Mouse (Mus musculus) ES-E14 (cell line): ENCODE results near the gene Exoc5. TPM values are rescaled to one million over a fixed set of nuclear protein-coding genes. Genes with fewer than 3 reads are reported as not detected.

ENCODE experiments used
- DNase-seq: peaks from one replicate; pipeline ENCODE4 v3.0.0-alpha.2; 2013; ENCODE audit warnings: low read depth, low spot score
- H3K27ac ChIP-seq: 2 replicates; pipeline ENCODE4 v1.5.1; 2012; ENCODE audit warnings: low read depth, mild to moderate bottlenecking, low read length, moderate library complexity, mixed read lengths; ENCODE audit not compliant: poor library complexity, insufficient read depth, severe bottlenecking
- H3K36me3 ChIP-seq: 2 replicates; pipeline ENCODE4 v1.6.1; 2012; ENCODE audit warnings: mild to moderate bottlenecking, low read length, moderate library complexity, mixed read lengths; ENCODE audit not compliant: control insufficient read depth, poor library complexity, insufficient read depth, severe bottlenecking
- H3K4me1 ChIP-seq, 2 experiments: fragments of 150-350 bp in 1 of 2; sonication (generic) in 1 of 2; 2 replicates each; pipeline ENCODE4 v1.6.1; 2012; ENCODE audit warnings: low read length in 2 of 2, mild to moderate bottlenecking in 1 of 2, mixed read lengths in 1 of 2; ENCODE audit not compliant: control insufficient read depth in 2 of 2, insufficient read depth in 2 of 2, poor library complexity in 1 of 2
- H3K4me3 ChIP-seq, 2 experiments: fragments of 150-350 bp in 1 of 2; sonication (generic) in 1 of 2; 2 replicates each; pipeline ENCODE4 v1.5.1; 2012; ENCODE audit warnings: low read length in 2 of 2, low read depth in 1 of 2, mild to moderate bottlenecking in 1 of 2, mixed read lengths in 1 of 2; ENCODE audit not compliant: insufficient read depth in 1 of 2, poor library complexity in 1 of 2, severe bottlenecking in 1 of 2
- H3K9ac ChIP-seq: 2 replicates; pipeline ENCODE4 v1.6.1; 2012; ENCODE audit warnings: low read depth, mild to moderate bottlenecking, low read length, mixed read lengths; ENCODE audit not compliant: poor library complexity, insufficient read depth, severe bottlenecking
- H3K9me3 ChIP-seq: fragments of 150-350 bp; sonication (generic); 2 replicates; pipeline ENCODE4 v1.6.1; 2012; ENCODE audit warnings: low read depth, mild to moderate bottlenecking, low read length; ENCODE audit not compliant: control insufficient read depth, insufficient read depth
- CHD2 ChIP-seq: IDR thresholded peaks from 2 replicates; pipeline ENCODE4 v1.6.1; 2014; ENCODE audit warnings: mild to moderate bottlenecking, low read depth, low read length, inconsistent platforms
- HCFC1 ChIP-seq: IDR thresholded peaks from 2 replicates; pipeline ENCODE4 v1.6.1; 2012; ENCODE audit warnings: low read length, inconsistent platforms, borderline replicate concordance; ENCODE audit not compliant: insufficient read depth
- MAFK ChIP-seq: IDR thresholded peaks from 2 replicates; pipeline ENCODE4 v1.6.1; 2014; ENCODE audit warnings: mild to moderate bottlenecking, low read depth, low read length, inconsistent platforms; ENCODE audit not compliant: insufficient read depth
- ZC3H11A ChIP-seq: IDR thresholded peaks from 2 replicates; pipeline ENCODE4 v1.6.1; 2012; ENCODE audit warnings: low read depth, mild to moderate bottlenecking, inconsistent platforms, low read length, borderline replicate concordance
- ZNF384 ChIP-seq: IDR thresholded peaks from 2 replicates; pipeline ENCODE4 v1.6.1; 2012; ENCODE audit warnings: low read depth, low read length, inconsistent platforms
- in situ Hi-C, 2 experiments: fragments of 600-800 bp; cut with MboI; formaldehyde crosslinking; loops; one replicate each; pipeline ENCODE4 v1.15.1; 2025; ENCODE audit warnings: low sequenced_read_pairs in 2 of 2, inconsistent platforms in 1 of 2; ENCODE audit not compliant: unreplicated experiment in 2 of 2
- total RNA-seq: library from RNA; depleted of rRNA; stranded (reverse); fragments of 300-350 nt; gene quantifications from 2 replicates; pipeline ENCODE4 v1.2.3, GENCODE M21; 2012

Gene Exoc5
- total RNA-seq, 1 experiment: 21.2 TPM

GRCm38 (mm10) chr14:49045610-49046009 lies 20.8 kb downstream of the Exoc5 start:
- H3K27ac ChIP-seq: no peak overlapping the region
- H3K4me3 ChIP-seq: no peak overlapping the region
- H3K9ac ChIP-seq: no peak overlapping the region
- TF ChIP-seq ZC3H11A: no peak
- TF ChIP-seq ZNF384: no peak
- TF ChIP-seq CHD2: no peak
- TF ChIP-seq HCFC1: no peak
- TF ChIP-seq MAFK: no peak
- H3K4me1 ChIP-seq: no peaks in the 10 kb centered on the region
- DNase-seq: no peak
- no peaks in the 10 kb centered on the region for H3K36me3 ChIP-seq
- in situ Hi-C loops: no loop called here
- H3K9me3 ChIP-seq: no peaks in the 10 kb centered on the region

- H3K36me3 ChIP-seq: no peaks in the 10 kb centered on the region
- no peak for DNase-seq
- H3K9me3 ChIP-seq: no peaks in the 10 kb centered on the region
- peak; percentile 96 for TF ChIP-seq MAFK
- TF ChIP-seq ZC3H11A: no peak
- TF ChIP-seq HCFC1: no peak
- in situ Hi-C loops: no loop called here
- no peak overlapping the region for H3K27ac ChIP-seq
- no peak overlapping the region for H3K4me3 ChIP-seq
- no peak overlapping the region for H3K9ac ChIP-seq
- H3K4me1 ChIP-seq: no peaks in the 10 kb centered on the region
Measured at GRCm38 (mm10) chr14:49028991-49029390, 37.5 kb downstream of the Exoc5 start.

DNA sequence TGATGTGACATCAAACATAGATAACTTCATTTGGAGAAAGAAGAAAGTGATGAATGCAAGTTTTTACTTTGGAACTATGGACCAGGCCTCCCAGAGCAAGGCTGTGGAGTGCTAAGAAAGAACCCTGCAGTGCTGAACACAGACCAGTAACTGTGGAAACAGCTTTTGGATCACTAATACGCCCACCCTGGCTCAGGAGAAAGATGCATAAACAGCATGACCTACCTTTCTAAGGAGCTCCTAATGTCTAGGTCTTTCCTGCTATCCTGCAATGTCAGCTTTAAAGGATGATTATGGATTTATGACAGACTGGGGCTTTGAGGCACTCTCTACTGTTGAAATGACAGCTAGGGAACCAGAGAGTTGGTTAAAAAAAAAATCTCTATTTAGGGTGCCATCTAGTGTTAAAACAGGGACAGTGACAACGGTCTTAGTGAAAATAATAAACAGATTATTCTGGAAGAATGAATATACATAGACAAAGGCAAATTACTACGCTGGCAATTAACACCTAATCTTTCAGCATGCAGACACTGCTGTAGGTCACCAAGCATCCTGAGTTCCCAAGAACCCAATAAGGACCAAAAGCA lies 38.6 kb downstream of the Exoc5 start:
- H3K36me3 ChIP-seq: no peaks in the 10 kb centered on the region
- no peak overlapping the region for H3K27ac ChIP-seq
- H3K9ac ChIP-seq: no peak overlapping the region
- H3K4me3 ChIP-seq: no peak overlapping the region
- DNase-seq: no peak
- TF ChIP-seq ZNF384 (0 out of 2 replicates have a peak, but pooled peaks have one; percentile 64), MAFK (no peak), ZC3H11A (0 out of 2 replicates have a peak, but pooled peaks have one; percentile 12), HCFC1 (no peak), CHD2 (no peak)
- no peaks in the 10 kb centered on the region for H3K9me3 ChIP-seq
- no peaks in the 10 kb centered on the region for H3K4me1 ChIP-seq
- in situ Hi-C loops: no loop called here

GRCm38 (mm10) chr14:49027040-49027778 lies 39.2 kb downstream of the Exoc5 start:
- Histone ChIP-seq H3K4me1 (no peaks in the 10 kb centered on the region), H3K9me3 (no peaks in the 10 kb centered on the region), H3K36me3 (no peaks in the 10 kb centered on the region), H3K9ac (no peak overlapping the region), H3K27ac (no peak overlapping the region), H3K4me3 (no peak overlapping the region)
- TF ChIP-seq MAFK: no peak
- no peak for TF ChIP-seq ZC3H11A
- TF ChIP-seq ZNF384: no peak
- TF ChIP-seq CHD2: no peak
- no peak for DNase-seq
- in situ Hi-C loops: no loop called here
